Mouse (Mus musculus) hindbrain, embryonic 12.5 days (tissue): ENCODE data around the gene Nav1. TPM values are rescaled to one million over a fixed set of nuclear protein-coding genes. Genes with fewer than 3 reads are reported as not detected.
A peak's percentile ranks its signal among the peaks of the same experiment; 100 is the strongest.

Experiments
- ATAC-seq: fragments of 200-750 bp; cut with Nextera tagmentation; 2 replicates; pipeline ENCODE4 v1.8.0; 2017; ENCODE audit warnings: moderate TSS enrichment; ENCODE audit not compliant: low FRiP score
- H3K27ac ChIP-seq: fragments of 300-500 bp; sonication (generic); 2 replicates; pipeline ENCODE4 v1.5.1; 2016; ENCODE audit warnings: mild to moderate bottlenecking
- H3K27me3 ChIP-seq: fragments of 300-500 bp; sonication (generic); 2 replicates; pipeline ENCODE4 v1.6.1; 2016; ENCODE audit warnings: mild to moderate bottlenecking
- H3K36me3 ChIP-seq: fragments of 300-500 bp; sonication (generic); 2 replicates; pipeline ENCODE4 v1.6.1; 2016; ENCODE audit warnings: mild to moderate bottlenecking
- H3K4me1 ChIP-seq: fragments of 300-500 bp; sonication (generic); 2 replicates; pipeline ENCODE4 v1.6.1; 2016
- H3K4me2 ChIP-seq: fragments of 300-500 bp; sonication (generic); replicated peaks from 2 replicates; pipeline ENCODE4 v1.6.1; 2016; ENCODE audit warnings: mild to moderate bottlenecking
- H3K4me3 ChIP-seq: fragments of 300-500 bp; sonication (generic); 2 replicates; pipeline ENCODE4 v1.5.1; 2016; ENCODE audit warnings: mild to moderate bottlenecking
- H3K9ac ChIP-seq: fragments of 300-500 bp; sonication (generic); 2 replicates; pipeline ENCODE4 v1.6.1; 2016; ENCODE audit warnings: mild to moderate bottlenecking, moderate library complexity
- H3K9me3 ChIP-seq: fragments of 300-500 bp; sonication (generic); replicated peaks from 2 replicates; pipeline ENCODE4 v1.6.1; 2016; ENCODE audit warnings: mild to moderate bottlenecking
- WGBS: fragments of 180-500 bp; shearing (Covaris S2); methylation state at CpG from one replicate; pipeline ENCODE4 v1.1.7; 2016; 5-methylcytosine and 5-hydroxymethylcytosine counted together
- polyA plus RNA-seq: library from polyadenylated mRNA; unstranded; fragments of >200 nt; fragmentation: Nextera tagmentation; extraction: Ambion mirVana; gene quantifications from 2 replicates; pipeline ENCODE4 v1.2.1, GENCODE M21; 2016

The Nav1 gene
- polyA plus RNA-seq, 1 experiment from 2014 or later: 35.9 TPM

- H3K9ac ChIP-seq: no peak overlapping the region
- H3K4me3 ChIP-seq: no peak overlapping the region
- no peaks in the 10 kb centered on the region for H3K36me3 ChIP-seq
- no peak overlapping the region for H3K4me2 ChIP-seq
- H3K27me3 ChIP-seq: no peaks in the 10 kb centered on the region
- no peak overlapping the region for H3K27ac ChIP-seq
- H3K9me3 ChIP-seq: no peaks in the 10 kb centered on the region
- no peak for ATAC-seq
- 26% methylated on average over 4 of the region's 4 CpGs for WGBS
- peaks cover 74% of the 10 kb centered on the region for H3K4me1 ChIP-seq
Measured at GRCm38 (mm10) chr1:135553615-135554014, 53.5 kb downstream of the Nav1 start.

GRCm38 (mm10) chr1:135553154-135553553 is 53.9 kb downstream of the Nav1 start:
- WGBS: 47% methylated on average over 4 of the region's 4 CpGs
- H3K27ac ChIP-seq: no peak overlapping the region

DNA sequence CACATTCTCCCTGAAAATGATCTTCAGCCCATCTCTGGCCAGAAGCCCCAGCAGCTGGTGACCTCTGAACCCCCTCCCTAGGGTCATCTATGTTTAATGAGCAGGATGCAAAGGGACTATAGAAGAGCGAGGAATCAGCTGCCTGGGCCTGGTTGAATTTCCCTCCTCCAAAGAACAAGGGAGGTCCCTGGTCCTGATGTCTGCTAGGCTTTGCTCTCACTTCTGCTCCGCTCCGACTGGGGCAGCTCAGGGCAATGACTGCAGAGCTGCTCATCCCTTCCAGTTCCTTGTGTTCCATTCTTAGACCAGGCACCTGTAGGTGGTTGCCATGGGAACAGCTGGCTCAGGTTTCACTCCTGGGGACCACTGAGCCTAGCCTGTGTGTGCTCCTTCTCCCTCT is 56.2 kb downstream of the Nav1 start:
- peak; percentile 27; the same call in 1 of the 2 replicates for ATAC-seq
- H3K36me3 ChIP-seq: no peaks in the 10 kb centered on the region
- H3K27ac ChIP-seq: no peak overlapping the region
- H3K9ac ChIP-seq: no peak overlapping the region
- H3K4me3 ChIP-seq: no peak overlapping the region
- H3K4me2 ChIP-seq: no peak overlapping the region
- peaks cover 77% of the 10 kb centered on the region for H3K4me1 ChIP-seq
- no peaks in the 10 kb centered on the region for H3K9me3 ChIP-seq
- WGBS: 32% methylated on average over 3 of the region's 3 CpGs
- H3K27me3 ChIP-seq: no peaks in the 10 kb centered on the region

More at GRCm38 (mm10) chr1:135553154-135553553, 53.9 kb downstream of the Nav1 start:
- Histone ChIP-seq H3K4me3 (no peak overlapping the region), H3K4me2 (no peak overlapping the region), H3K36me3 (no peaks in the 10 kb centered on the region), H3K27me3 (no peaks in the 10 kb centered on the region), H3K9ac (no peak overlapping the region), H3K4me1 (peaks cover 79% of the 10 kb centered on the region), H3K9me3 (no peaks in the 10 kb centered on the region)
- no peak for ATAC-seq

- H3K9me3 ChIP-seq: no peaks in the 10 kb centered on the region
- no peak overlapping the region for H3K4me2 ChIP-seq
- H3K4me1 ChIP-seq: peaks cover 67% of the 10 kb centered on the region
- no peaks in the 10 kb centered on the region for H3K27me3 ChIP-seq
- H3K4me3 ChIP-seq: no peak overlapping the region
- H3K9ac ChIP-seq: no peak overlapping the region
- no peaks in the 10 kb centered on the region for H3K36me3 ChIP-seq
- H3K27ac ChIP-seq: peak overlapping the region; percentile 62
- 66% methylated on average over 9 of the region's 9 CpGs for WGBS
- ATAC-seq: no peak
Measured at GRCm38 (mm10) chr1:135548750-135549149, 58.3 kb downstream of the Nav1 start.

- Histone ChIP-seq H3K4me1 (peaks cover 61% of the 10 kb centered on the region), H3K27me3 (no peaks in the 10 kb centered on the region), H3K4me3 (no peak overlapping the region), H3K9ac (no peak overlapping the region), H3K36me3 (no peaks in the 10 kb centered on the region), H3K9me3 (no peaks in the 10 kb centered on the region), H3K4me2 (no peak overlapping the region), H3K27ac (0 out of 2 replicates have a peak overlapping the region, but pooled peaks have one; percentile 8)
- no peak for ATAC-seq
- 67% methylated on average over 5 of the region's 5 CpGs for WGBS
Measured at GRCm38 (mm10) chr1:135546099-135546498, 61.0 kb downstream of the Nav1 start.

- Histone ChIP-seq H3K9ac (no peak overlapping the region), H3K27me3 (no peaks in the 10 kb centered on the region), H3K4me3 (no peak overlapping the region), H3K9me3 (no peaks in the 10 kb centered on the region), H3K4me2 (no peak overlapping the region), H3K36me3 (no peaks in the 10 kb centered on the region), H3K27ac (peak overlapping the region; percentile 60), H3K4me1 (peaks cover 49% of the 10 kb centered on the region)
- 43% methylated on average over 16 of the region's 16 CpGs for WGBS
- peak; percentile 62 for ATAC-seq
Measured at GRCm38 (mm10) chr1:135544504-135545146, 62.5 kb downstream of the Nav1 start.

DNA sequence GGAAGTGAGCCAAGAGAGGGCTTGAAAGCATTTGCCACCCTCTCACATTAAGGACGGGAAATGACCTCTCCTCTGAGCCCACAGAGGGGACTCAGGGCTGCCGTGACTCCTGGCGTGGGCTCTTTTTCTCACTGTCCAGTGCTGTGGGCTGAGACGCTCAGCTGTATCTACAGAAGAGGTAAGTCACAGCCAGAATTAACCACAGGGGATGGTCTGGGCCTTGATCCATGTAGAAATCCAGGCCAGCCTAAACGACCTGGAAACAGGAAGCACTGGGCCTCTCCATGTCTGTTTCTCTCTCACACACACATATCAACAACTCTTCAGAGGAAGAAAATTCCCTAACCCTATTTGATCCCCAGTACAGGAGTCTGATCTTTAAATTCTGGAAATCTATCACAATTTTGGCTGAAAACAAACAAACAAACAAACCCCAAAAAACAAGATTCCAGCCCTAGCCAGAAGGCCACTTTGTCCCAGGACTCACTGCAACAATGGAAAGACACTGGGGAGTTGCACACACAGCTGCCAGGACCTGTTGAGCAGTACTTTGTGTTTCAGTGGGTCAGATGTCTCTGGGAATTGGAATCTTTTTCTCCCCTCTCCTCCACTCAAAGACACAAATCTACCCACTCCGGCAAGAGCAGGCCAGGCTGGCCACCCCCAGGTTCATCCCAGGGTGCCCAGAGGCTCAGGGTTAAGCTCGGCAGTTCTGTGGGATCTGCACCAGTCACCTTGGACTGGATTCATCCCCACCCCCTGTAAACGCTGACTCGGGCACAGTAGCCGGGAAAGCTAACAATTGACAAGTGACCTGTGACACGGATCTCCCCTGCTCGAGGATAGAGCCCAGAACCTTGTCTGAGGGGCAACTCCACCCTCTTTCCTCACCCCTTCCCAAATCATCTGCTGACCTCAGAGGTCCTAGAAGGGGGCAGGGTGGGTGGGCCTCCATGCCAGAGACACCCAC is 64.0 kb downstream of the Nav1 start:
- Histone ChIP-seq H3K9ac (0 out of 2 replicates have a peak overlapping the region, but pooled peaks have one; percentile 8), H3K27ac (0 out of 2 replicates have a peak overlapping the region, but pooled peaks have one; percentile 52), H3K9me3 (no peaks in the 10 kb centered on the region), H3K4me2 (no peak overlapping the region), H3K4me1 (peaks cover 36% of the 10 kb centered on the region), H3K27me3 (no peaks in the 10 kb centered on the region), H3K36me3 (no peaks in the 10 kb centered on the region), H3K4me3 (no peak overlapping the region)
- ATAC-seq: no peak
- WGBS: 44% methylated on average over 12 of the region's 12 CpGs

DNA sequence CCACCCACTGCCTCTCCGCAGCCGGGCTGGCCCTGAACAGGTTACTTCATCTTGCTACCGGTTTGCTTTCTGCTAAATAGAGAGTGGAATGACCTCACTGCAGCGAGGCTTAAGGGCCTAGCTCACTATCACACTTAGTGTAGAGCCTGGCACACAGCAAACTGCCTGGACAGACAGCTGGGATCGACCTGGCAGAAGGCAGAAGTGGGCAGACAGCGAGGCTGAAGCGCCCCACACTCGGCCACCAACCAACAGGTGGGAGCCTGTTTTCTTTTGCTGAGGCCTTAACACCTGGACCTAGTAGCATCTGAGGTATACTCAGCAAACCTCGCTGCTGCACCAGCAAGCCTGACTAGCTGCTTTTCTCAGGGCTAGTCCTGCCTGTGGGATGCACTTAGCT is 65.0 kb downstream of the Nav1 start:
- Histone ChIP-seq H3K9me3 (no peaks in the 10 kb centered on the region), H3K4me1 (peaks cover 34% of the 10 kb centered on the region), H3K4me3 (no peak overlapping the region), H3K36me3 (peaks cover 1% of the 10 kb centered on the region; the same call in 1 of the 2 replicates), H3K27me3 (no peaks in the 10 kb centered on the region), H3K9ac (no peak overlapping the region), H3K4me2 (no peak overlapping the region), H3K27ac (no peak overlapping the region)
- WGBS: 92% methylated on average over 9 of the region's 9 CpGs
- ATAC-seq: no peak

- Histone ChIP-seq H3K4me1 (peaks cover 25% of the 10 kb centered on the region), H3K27ac (no peak overlapping the region), H3K9ac (no peak overlapping the region), H3K36me3 (peaks cover 6% of the 10 kb centered on the region; the same call in 1 of the 2 replicates), H3K4me2 (no peak overlapping the region), H3K9me3 (no peaks in the 10 kb centered on the region), H3K4me3 (no peak overlapping the region), H3K27me3 (no peaks in the 10 kb centered on the region)
- WGBS: 19% methylated on average over 4 of the region's 4 CpGs
- peak; percentile 60 for ATAC-seq
Measured at GRCm38 (mm10) chr1:135540270-135540669, 66.8 kb downstream of the Nav1 start.

DNA sequence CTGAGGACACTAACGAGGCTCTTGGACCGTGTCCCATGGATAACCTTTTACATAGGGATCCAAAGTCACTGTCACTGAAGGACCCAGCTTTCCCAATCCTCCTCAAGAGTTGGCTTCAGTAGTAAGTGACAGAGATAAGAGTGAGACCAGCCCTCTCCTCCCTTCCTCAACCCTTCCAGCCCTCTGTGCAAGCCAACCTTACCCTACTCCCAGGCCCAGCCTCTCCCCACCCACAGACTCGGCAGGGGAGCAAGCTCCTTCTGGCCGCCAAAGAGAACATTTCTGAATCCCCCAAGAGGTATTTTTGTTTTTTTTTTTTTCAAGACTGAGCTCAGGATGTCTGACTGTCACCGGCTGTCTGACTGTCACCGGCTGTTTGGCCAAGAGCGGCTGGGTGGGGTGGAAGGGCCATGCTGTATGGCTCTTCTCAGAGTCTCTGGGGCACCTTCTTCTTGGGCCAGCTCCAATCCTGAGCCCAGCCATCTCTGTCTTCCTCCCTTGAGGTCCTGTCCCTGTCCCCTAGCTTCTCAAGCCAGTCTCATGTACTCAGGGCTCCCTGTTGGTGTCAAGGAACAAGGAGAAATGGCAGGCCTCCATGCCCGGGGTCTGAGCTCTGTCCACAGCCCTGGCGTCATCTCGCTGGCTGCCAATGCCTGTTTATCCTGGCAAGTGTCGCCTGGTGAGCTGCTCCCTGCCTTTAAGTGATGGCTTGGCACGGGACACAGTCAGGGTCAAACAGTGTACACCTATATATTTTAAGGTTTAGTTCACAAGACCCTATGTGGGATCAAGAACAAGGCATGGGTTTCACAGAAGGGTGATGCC is 68.4 kb downstream of the Nav1 start:
- Histone ChIP-seq H3K4me1 (peaks cover 21% of the 10 kb centered on the region), H3K4me3 (no peak overlapping the region), H3K9me3 (no peaks in the 10 kb centered on the region), H3K36me3 (peaks cover 14% of the 10 kb centered on the region; the same call in 1 of the 2 replicates), H3K27ac (no peak overlapping the region), H3K27me3 (no peaks in the 10 kb centered on the region), H3K4me2 (no peak overlapping the region), H3K9ac (no peak overlapping the region)
- ATAC-seq: no peak
- 77% methylated on average over 12 of the region's 12 CpGs for WGBS

DNA sequence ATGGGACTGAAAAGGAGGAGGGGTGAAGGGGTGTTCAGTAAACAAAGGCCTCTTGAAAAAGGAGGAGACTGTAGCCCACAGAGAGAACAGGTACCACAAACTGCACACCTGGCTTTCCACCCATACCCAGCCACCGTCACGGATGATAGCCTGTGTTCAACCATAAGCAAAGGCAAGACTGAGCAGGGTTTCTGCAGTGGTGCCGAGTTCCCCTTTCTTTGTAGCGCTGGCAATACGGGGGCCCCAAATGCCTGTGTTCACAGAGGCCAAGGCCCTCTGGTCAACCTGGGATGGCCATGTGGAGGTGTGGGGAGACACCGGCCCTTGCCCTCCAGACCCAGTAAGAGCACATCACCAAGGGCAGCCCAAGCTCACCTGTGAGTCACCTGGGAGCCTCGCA is 70.3 kb downstream of the Nav1 start:
- Histone ChIP-seq H3K4me2 (no peak overlapping the region), H3K9ac (no peak overlapping the region), H3K36me3 (peaks cover 27% of the 10 kb centered on the region), H3K27ac (no peak overlapping the region), H3K9me3 (no peaks in the 10 kb centered on the region), H3K27me3 (no peaks in the 10 kb centered on the region), H3K4me3 (no peak overlapping the region), H3K4me1 (peaks cover 8% of the 10 kb centered on the region; the same call in 1 of the 2 replicates)
- WGBS: 85% methylated on average over 7 of the region's 7 CpGs
- no peak for ATAC-seq

- no peak overlapping the region for H3K4me2 ChIP-seq
- WGBS: 70% methylated on average over 2 of the region's 2 CpGs
- ATAC-seq: no peak
Measured at GRCm38 (mm10) chr1:135536326-135536725, 70.8 kb downstream of the Nav1 start.

More at GRCm38 (mm10) chr1:135536326-135536725, 70.8 kb downstream of the Nav1 start:
- Histone ChIP-seq H3K9ac (no peak overlapping the region), H3K9me3 (no peaks in the 10 kb centered on the region), H3K4me3 (no peak overlapping the region), H3K27me3 (no peaks in the 10 kb centered on the region), H3K36me3 (peaks cover 30% of the 10 kb centered on the region), H3K4me1 (peaks cover 8% of the 10 kb centered on the region; the same call in 1 of the 2 replicates), H3K27ac (no peak overlapping the region)
